Mouse (Mus musculus): ENCODE measurements around the gene Rbfox2.

- no peak for TF ChIP-seq CTCF (conservative IDR thresholded peaks at IDR 0.05; ENCODE audit: insufficient read depth, insufficient read length, low read depth, low read length)
- TF ChIP-seq POLR2A (IDR thresholded peaks at IDR 0.05; ENCODE audit: low read depth, low read length), result no peak
Measured at GRCm38 (mm10) chr15:77301122-77301521, 5.7 kb downstream of the Rbfox2 start.
